Mouse (Mus musculus): ENCODE results near the gene Auh. TPM values are rescaled to one million over a fixed set of nuclear protein-coding genes. Genes with fewer than 3 reads are reported as not detected.

Gene Auh
- total and polyA plus RNA-seq, 2 experiments, result 33.3 to 49.2 TPM

GRCm38 (mm10) chr13:52942876-52943388, 13.5 kb upstream of the Auh start:
- DNase-seq (ENCODE audit: extremely low read depth, low read depth, low spot score), result peak; percentile 38
- no peaks in the 10 kb centered on the region for H3K36me3 ChIP-seq (ENCODE audit: control insufficient read depth, insufficient read depth, low read length)
- H3K9ac ChIP-seq (ENCODE audit: low read depth, low read length), result no peak overlapping the region
- H3K27ac ChIP-seq (replicated peaks; ENCODE audit: insufficient read depth, low read depth, low read length), result no peak overlapping the region
- no peaks in the 10 kb centered on the region for H3K79me2 ChIP-seq (ENCODE audit: control insufficient read depth, insufficient read depth, low read length)
- no peaks in the 10 kb centered on the region for H3K27me3 ChIP-seq (ENCODE audit: control insufficient read depth, insufficient read depth, low read length)
- H3K4me3 ChIP-seq (ENCODE audit: insufficient read depth, low read depth, low read length), result no peak overlapping the region
- no peak for TF ChIP-seq POLR2A (IDR thresholded peaks at IDR 0.05; ENCODE audit: extremely low read depth, insufficient read depth, low read length)
- no peak for TF ChIP-seq CTCF (IDR thresholded peaks at IDR 0.05; ENCODE audit: low read depth, low read length)
- 93% methylated on average over 1 of the region's 1 CpGs for WGBS
- no peaks in the 10 kb centered on the region for H3K4me1 ChIP-seq (ENCODE audit: control insufficient read depth, insufficient read depth, low read length)

- 17% methylated on average over 7 of the region's 7 CpGs for WGBS
- DNase-seq (ENCODE audit: extremely low read depth, low read depth, low spot score), result peak; percentile 76
- H3K27ac ChIP-seq (replicated peaks; ENCODE audit: insufficient read depth, low read depth, low read length), result no peak overlapping the region
- no peak for TF ChIP-seq POLR2A (IDR thresholded peaks at IDR 0.05; ENCODE audit: extremely low read depth, insufficient read depth, low read length)
- no peaks in the 10 kb centered on the region for H3K79me2 ChIP-seq (ENCODE audit: control insufficient read depth, insufficient read depth, low read length)
- no peak overlapping the region for H3K9ac ChIP-seq (ENCODE audit: low read depth, low read length)
- no peaks in the 10 kb centered on the region for H3K4me1 ChIP-seq (ENCODE audit: control insufficient read depth, insufficient read depth, low read length)
- H3K36me3 ChIP-seq (ENCODE audit: control insufficient read depth, insufficient read depth, low read length), result no peaks in the 10 kb centered on the region
- no peak overlapping the region for H3K4me3 ChIP-seq (ENCODE audit: insufficient read depth, low read depth, low read length)
- no peaks in the 10 kb centered on the region for H3K27me3 ChIP-seq (ENCODE audit: control insufficient read depth, insufficient read depth, low read length)
Observed at GRCm38 (mm10) chr13:52940956-52941355, 11.5 kb upstream of the Auh start.

GRCm38 (mm10) chr13:52930582-52930981, 1.1 kb upstream of the Auh start:
- no peak for DNase-seq (ENCODE audit: extremely low read depth, low read depth, low spot score)
- Histone ChIP-seq H3K4me1 (ENCODE audit: control insufficient read depth, insufficient read depth, low read length) (peaks cover 9% of the 10 kb centered on the region), H3K36me3 (ENCODE audit: control insufficient read depth, insufficient read depth, low read length) (no peaks in the 10 kb centered on the region), H3K27me3 (ENCODE audit: control insufficient read depth, insufficient read depth, low read length) (no peaks in the 10 kb centered on the region), H3K9ac (ENCODE audit: low read depth, low read length) (no peak overlapping the region), H3K79me2 (ENCODE audit: control insufficient read depth, insufficient read depth, low read length) (peaks cover 26% of the 10 kb centered on the region), H3K27ac (replicated peaks; ENCODE audit: insufficient read depth, low read depth, low read length) (no peak overlapping the region), H3K4me3 (ENCODE audit: insufficient read depth, low read depth, low read length) (no peak overlapping the region)
- WGBS, result 65% methylated on average over 10 of the region's 10 CpGs
- TF ChIP-seq CTCF (IDR thresholded peaks at IDR 0.05; ENCODE audit: low read depth, low read length) (no peak), POLR2A (IDR thresholded peaks at IDR 0.05; ENCODE audit: extremely low read depth, insufficient read depth, low read length) (no peak)

GRCm38 (mm10) chr13:52928392-52928791, 1.1 kb downstream of the Auh start:
- Histone ChIP-seq H3K4me3 (ENCODE audit: insufficient read depth, low read depth, low read length) (no peak overlapping the region), H3K9ac (ENCODE audit: low read depth, low read length) (no peak overlapping the region)
- 64% methylated on average over 9 of the region's 9 CpGs for WGBS

GRCm38 (mm10) chr13:52924457-52924856, 5.0 kb downstream of the Auh start:
- no peak overlapping the region for H3K4me3 ChIP-seq (ENCODE audit: insufficient read depth, low read depth, low read length)
- H3K79me2 ChIP-seq (ENCODE audit: control insufficient read depth, insufficient read depth, low read length), result peaks cover 59% of the 10 kb centered on the region
- peaks cover 11% of the 10 kb centered on the region for H3K4me1 ChIP-seq (ENCODE audit: control insufficient read depth, insufficient read depth, low read length)
- no peaks in the 10 kb centered on the region for H3K27me3 ChIP-seq (ENCODE audit: control insufficient read depth, insufficient read depth, low read length)
- H3K9ac ChIP-seq (ENCODE audit: low read depth, low read length), result no peak overlapping the region
- H3K27ac ChIP-seq (replicated peaks; ENCODE audit: insufficient read depth, low read depth, low read length), result no peak overlapping the region
- H3K36me3 ChIP-seq (ENCODE audit: control insufficient read depth, insufficient read depth, low read length), result no peaks in the 10 kb centered on the region
- 88% methylated on average over 5 of the region's 5 CpGs for WGBS
- TF ChIP-seq POLR2A (IDR thresholded peaks at IDR 0.05; ENCODE audit: extremely low read depth, insufficient read depth, low read length) (no peak), CTCF (IDR thresholded peaks at IDR 0.05; ENCODE audit: low read depth, low read length) (no peak)
- DNase-seq (ENCODE audit: extremely low read depth, low read depth, low spot score), result no peak

More at GRCm38 (mm10) chr13:52928392-52928791, 1.1 kb downstream of the Auh start:
- TF ChIP-seq POLR2A (IDR thresholded peaks at IDR 0.05; ENCODE audit: extremely low read depth, insufficient read depth, low read length), result no peak
- TF ChIP-seq CTCF (IDR thresholded peaks at IDR 0.05; ENCODE audit: low read depth, low read length), result no peak
- Histone ChIP-seq H3K4me1 (ENCODE audit: control insufficient read depth, insufficient read depth, low read length) (peaks cover 9% of the 10 kb centered on the region), H3K27me3 (ENCODE audit: control insufficient read depth, insufficient read depth, low read length) (no peaks in the 10 kb centered on the region), H3K27ac (replicated peaks; ENCODE audit: insufficient read depth, low read depth, low read length) (no peak overlapping the region), H3K79me2 (ENCODE audit: control insufficient read depth, insufficient read depth, low read length) (peaks cover 41% of the 10 kb centered on the region), H3K36me3 (ENCODE audit: control insufficient read depth, insufficient read depth, low read length) (no peaks in the 10 kb centered on the region)
- DNase-seq (ENCODE audit: extremely low read depth, low read depth, low spot score), result no peak

GRCm38 (mm10) chr13:52921966-52922365, 7.5 kb downstream of the Auh start:
- no peak for DNase-seq (ENCODE audit: extremely low read depth, low read depth, low spot score)
- WGBS, result 68% methylated on average over 8 of the region's 8 CpGs
- Histone ChIP-seq H3K9ac (ENCODE audit: low read depth, low read length) (no peak overlapping the region), H3K27ac (replicated peaks; ENCODE audit: insufficient read depth, low read depth, low read length) (no peak overlapping the region), H3K4me1 (ENCODE audit: control insufficient read depth, insufficient read depth, low read length) (peaks cover 4% of the 10 kb centered on the region; the same call in 1 of the 2 replicates), H3K36me3 (ENCODE audit: control insufficient read depth, insufficient read depth, low read length) (no peaks in the 10 kb centered on the region), H3K4me3 (ENCODE audit: insufficient read depth, low read depth, low read length) (no peak overlapping the region), H3K27me3 (ENCODE audit: control insufficient read depth, insufficient read depth, low read length) (no peaks in the 10 kb centered on the region), H3K79me2 (ENCODE audit: control insufficient read depth, insufficient read depth, low read length) (peaks cover 40% of the 10 kb centered on the region)
- TF ChIP-seq POLR2A (IDR thresholded peaks at IDR 0.05; ENCODE audit: extremely low read depth, insufficient read depth, low read length) (no peak), CTCF (IDR thresholded peaks at IDR 0.05; ENCODE audit: low read depth, low read length) (no peak)

All from liver, adult 2 months (tissue).